Mouse (Mus musculus): ENCODE measurements around the gene 2310061I04Rik. TPM values are rescaled to one million over a fixed set of nuclear protein-coding genes. Genes with fewer than 3 reads are reported as not detected.
A peak's percentile ranks its signal among the peaks of the same experiment; 100 is the strongest.

2310061I04Rik gene
- polyA plus RNA-seq, 1 experiment from 2014 or later, result 55.3 TPM

DNA sequence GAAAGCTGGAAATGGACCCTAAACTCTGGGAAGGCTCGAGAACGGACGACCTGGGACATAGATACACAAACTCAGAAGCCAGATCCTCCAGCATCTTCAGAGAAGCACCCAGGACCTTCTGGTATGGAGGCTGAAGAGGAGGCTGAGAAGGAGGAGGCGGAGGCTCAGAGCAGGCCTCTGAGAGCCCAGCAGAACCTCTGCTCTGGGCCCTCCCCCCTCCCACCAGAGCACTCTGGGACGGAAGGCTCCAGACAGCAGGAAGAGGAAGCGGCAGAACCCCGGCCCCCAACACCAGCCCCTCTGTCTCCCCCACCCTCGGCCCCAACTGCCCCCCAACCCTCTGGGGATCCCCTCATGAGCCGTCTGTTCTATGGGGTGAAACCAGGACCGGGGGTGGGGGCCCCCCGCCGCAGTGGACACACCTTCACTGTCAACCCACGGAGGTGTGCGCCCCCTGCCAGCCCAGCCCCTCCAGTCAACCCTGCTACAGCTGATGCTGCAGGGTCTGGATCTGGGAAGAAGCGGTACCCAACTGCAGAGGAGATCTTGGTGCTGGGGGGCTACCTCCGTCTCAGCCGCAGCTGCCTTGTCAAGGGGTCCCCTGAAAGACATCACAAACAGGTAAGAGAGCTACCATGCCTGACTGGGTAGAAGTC, 28.9 kb downstream of the 2310061I04Rik start:
- peak overlapping the region; percentile 99 for H3K4me2 ChIP-seq (replicated peaks)
- H3K4me3 ChIP-seq (replicated peaks; ENCODE audit: low read length), result peak overlapping the region; percentile 75
- H3K9me3 ChIP-seq (ENCODE audit: control insufficient read depth, low read length), result no peaks in the 10 kb centered on the region
- peaks cover 65% of the 10 kb centered on the region for H3K4me1 ChIP-seq (replicated peaks; ENCODE audit: control insufficient read depth, insufficient read depth, low read length)
- WGBS, result 36% methylated on average over 17 of the region's 17 CpGs
- H3K27me3 ChIP-seq (ENCODE audit: control insufficient read depth, insufficient read depth, low read length), result no peaks in the 10 kb centered on the region
- peak overlapping the region; percentile 98 for H3K27ac ChIP-seq
- H3K9ac ChIP-seq, result peak overlapping the region; percentile 95
- no peak for DNase-seq (ENCODE audit: low spot score)
- ATAC-seq (ENCODE audit: low FRiP score), result no peak
- peaks cover 15% of the 10 kb centered on the region for H3K36me3 ChIP-seq (replicated peaks; ENCODE audit: control insufficient read depth, insufficient read depth)

DNA sequence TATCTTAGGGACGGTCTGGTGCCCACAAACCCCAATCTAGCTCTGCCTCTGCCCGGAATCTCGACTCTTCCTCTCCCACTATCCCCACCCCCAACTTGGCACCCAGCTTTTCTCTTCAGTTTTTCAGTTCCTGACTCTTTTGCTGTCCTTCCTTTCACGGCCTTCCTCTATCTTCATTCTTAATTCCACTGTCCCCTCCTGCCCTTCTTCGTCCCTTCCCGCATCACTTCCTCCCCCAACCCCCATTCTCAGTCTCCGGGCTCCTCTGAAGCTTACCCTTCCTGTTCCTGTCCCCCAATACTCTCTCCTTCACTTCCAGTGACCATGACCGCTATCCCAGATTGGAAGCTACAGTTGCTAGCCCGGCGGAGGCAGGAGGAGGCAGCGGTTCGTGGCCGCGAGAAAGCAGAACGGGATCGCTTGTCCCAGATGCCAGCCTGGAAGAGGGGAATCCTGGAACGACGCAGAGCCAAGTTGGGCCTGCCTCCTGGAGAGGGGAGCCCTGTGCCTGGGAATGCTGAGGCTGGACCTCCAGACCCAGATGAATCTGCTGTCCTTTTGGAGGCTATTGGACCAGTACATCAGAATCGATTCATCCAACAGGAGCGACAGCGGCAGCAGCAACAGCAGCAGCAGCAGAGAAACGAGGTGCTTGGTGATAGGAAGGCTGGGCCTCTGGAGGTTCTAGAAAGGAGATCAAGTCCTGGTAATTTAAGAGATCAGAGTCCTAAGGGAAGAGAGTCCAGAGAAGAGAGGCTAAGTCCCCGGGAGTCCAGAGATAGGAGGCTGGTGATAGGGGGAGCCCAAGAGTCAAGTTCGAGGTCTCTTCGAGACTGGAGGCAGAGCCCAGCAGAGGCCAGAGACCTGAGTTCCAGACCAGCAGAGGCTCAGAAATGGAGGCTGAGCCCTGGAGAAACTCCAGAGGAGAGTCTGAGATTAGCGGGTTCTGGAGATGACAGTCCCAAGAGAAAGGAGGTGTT, 30.0 kb downstream of the 2310061I04Rik start:
- peak; percentile 29 for DNase-seq (ENCODE audit: low spot score)
- H3K4me1 ChIP-seq (replicated peaks; ENCODE audit: control insufficient read depth, insufficient read depth, low read length), result peaks cover 55% of the 10 kb centered on the region
- no peak for ATAC-seq (ENCODE audit: low FRiP score)

DNA sequence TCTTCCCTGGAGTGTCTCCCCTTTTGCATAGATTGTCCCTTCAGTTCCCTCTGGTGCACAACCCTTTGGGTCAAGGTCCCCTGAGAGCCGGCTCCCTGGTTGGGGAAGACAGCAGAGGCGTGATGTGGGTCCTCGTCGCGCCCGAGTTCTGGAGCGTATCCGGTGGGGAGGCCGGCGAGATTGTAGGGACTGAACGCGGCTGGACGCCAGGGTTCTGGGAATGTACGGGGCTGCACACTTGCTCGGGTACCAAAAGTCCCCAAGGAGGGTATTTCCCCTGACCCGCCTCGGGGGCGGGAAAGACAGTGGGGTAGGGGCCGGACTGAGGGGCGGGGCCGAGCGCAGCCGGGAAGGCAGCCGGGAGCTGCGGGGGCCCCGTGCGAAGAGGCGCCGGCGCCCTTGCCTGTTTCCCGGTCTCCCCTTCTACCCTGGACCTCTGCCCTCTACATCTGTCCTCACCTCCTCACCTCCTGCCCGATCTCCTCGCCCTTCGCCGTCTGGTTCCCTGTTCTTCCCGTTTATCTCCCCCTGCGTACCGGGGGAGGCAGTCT, 30.9 kb downstream of the 2310061I04Rik start:
- Histone ChIP-seq H3K36me3 (replicated peaks; ENCODE audit: control insufficient read depth, insufficient read depth) (peaks cover 7% of the 10 kb centered on the region; the same call in 1 of the 2 replicates), H3K27ac (peak overlapping the region; percentile 98), H3K4me1 (replicated peaks; ENCODE audit: control insufficient read depth, insufficient read depth, low read length) (peaks cover 57% of the 10 kb centered on the region), H3K9ac (peak overlapping the region; percentile 95), H3K27me3 (ENCODE audit: control insufficient read depth, insufficient read depth, low read length) (no peaks in the 10 kb centered on the region), H3K4me3 (replicated peaks; ENCODE audit: low read length) (peak overlapping the region; percentile 75), H3K9me3 (ENCODE audit: control insufficient read depth, low read length) (no peaks in the 10 kb centered on the region), H3K4me2 (replicated peaks) (peak overlapping the region; percentile 99)
- ATAC-seq (ENCODE audit: low FRiP score) (peak; percentile 28; the same call in 1 of the 2 replicates), DNase-seq (ENCODE audit: low spot score) (peak; percentile 46)
- WGBS, result 0% methylated on average over 33 of the region's 38 CpGs

More for the DNA sequence above, 30.0 kb downstream of the 2310061I04Rik start:
- Histone ChIP-seq H3K27ac (peak overlapping the region; percentile 98), H3K4me2 (replicated peaks) (peak overlapping the region; percentile 99), H3K9me3 (ENCODE audit: control insufficient read depth, low read length) (no peaks in the 10 kb centered on the region), H3K4me3 (replicated peaks; ENCODE audit: low read length) (peak overlapping the region; percentile 75), H3K9ac (peak overlapping the region; percentile 95), H3K27me3 (ENCODE audit: control insufficient read depth, insufficient read depth, low read length) (no peaks in the 10 kb centered on the region), H3K36me3 (replicated peaks; ENCODE audit: control insufficient read depth, insufficient read depth) (peaks cover 7% of the 10 kb centered on the region; the same call in 1 of the 2 replicates)
- WGBS, result 6% methylated on average over 26 of the region's 26 CpGs

DNA sequence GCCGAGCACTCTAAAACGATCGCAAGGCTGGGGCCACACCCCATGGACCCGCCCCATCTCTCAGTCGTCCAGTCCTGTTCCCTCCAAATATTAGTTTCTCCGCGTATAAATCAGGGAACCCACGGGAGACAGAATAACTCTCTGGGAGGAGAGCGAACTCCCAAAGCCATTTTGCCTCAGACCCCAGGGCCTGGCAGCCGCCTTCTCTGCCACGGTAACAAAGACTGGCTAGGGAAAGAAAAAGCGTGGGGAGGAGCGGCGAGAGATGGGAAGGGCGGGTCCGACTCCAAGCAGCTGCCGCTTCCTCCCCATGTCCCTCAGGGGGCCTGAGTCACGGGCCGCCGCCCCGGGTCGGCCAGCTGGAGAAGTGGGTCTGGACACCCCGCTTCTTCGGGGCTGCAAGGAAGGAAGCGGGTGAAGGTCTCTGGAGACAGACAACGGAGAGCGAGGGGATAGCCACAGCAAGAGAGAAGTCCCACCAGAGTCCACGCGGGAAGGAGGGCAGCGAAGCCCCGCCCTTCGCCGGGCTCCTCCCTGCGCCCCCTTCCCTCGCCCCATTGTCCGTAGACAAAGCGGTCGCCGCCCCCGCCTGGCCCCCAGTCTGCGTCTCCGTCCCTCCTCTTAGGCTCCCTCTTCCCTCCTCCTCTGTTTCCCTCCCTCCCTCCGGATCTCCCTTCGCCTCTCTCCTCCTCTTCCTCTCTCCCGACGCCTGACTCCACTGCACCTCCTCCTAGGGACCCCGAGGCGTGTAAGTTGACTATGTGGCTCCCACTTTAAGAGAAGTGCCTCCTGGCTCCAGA, 31.6 kb downstream of the 2310061I04Rik start, which contains the start of gene Ppp1r18:
Gene Ppp1r18, plus strand, starts transcription at position 113 of the 800 bp plus-strand sequence.
- WGBS, result under 1% methylated on average over 46 of the region's 48 CpGs
- DNase-seq (ENCODE audit: low spot score), result peak; percentile 74
- Histone ChIP-seq H3K36me3 (replicated peaks; ENCODE audit: control insufficient read depth, insufficient read depth) (0 out of 2 replicates have a peak, but pooled peaks cover 7% of the 10 kb centered on the region), H3K4me1 (replicated peaks; ENCODE audit: control insufficient read depth, insufficient read depth, low read length) (peaks cover 52% of the 10 kb centered on the region), H3K9ac (peak within 1 kb of the TSS; percentile 95), H3K9me3 (ENCODE audit: control insufficient read depth, low read length) (no peaks in the 10 kb centered on the region), H3K4me3 (replicated peaks; ENCODE audit: low read length) (peak within 1 kb of the TSS; percentile 75), H3K4me2 (replicated peaks) (peak within 1 kb of the TSS; percentile 99), H3K27me3 (ENCODE audit: control insufficient read depth, insufficient read depth, low read length) (no peaks in the 10 kb centered on the region), H3K27ac (peak within 1 kb of the TSS; percentile 98)
- peak; percentile 76 for ATAC-seq (ENCODE audit: low FRiP score)

DNA sequence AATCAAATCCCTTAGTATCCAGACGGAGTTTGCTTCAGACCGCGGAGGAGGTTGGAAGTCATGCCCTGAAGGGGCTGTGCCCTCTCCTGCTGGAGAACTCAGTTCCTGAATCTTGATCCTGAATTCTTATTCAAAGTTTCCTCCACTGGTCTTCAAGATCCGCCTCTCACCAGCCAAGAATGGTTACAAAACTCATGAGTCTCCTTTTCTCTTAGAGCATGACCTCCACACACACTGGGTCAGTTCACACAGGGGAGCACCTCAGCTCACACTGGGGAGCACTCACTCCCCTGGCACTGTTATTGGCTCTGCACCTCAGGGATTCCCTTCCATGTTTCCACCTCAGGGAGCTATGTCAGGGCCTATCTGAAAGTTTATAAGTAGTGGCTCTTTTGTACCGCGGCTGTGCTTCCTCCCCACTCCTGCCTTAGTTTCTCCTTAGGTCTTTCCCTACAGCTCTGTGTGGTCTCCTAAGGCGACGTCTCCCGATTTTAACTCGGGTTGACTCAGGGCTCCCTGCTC, 32.3 kb downstream of the 2310061I04Rik start:
- Histone ChIP-seq H3K4me1 (replicated peaks; ENCODE audit: control insufficient read depth, insufficient read depth, low read length) (peaks cover 47% of the 10 kb centered on the region), H3K27ac (peak overlapping the region; percentile 98), H3K9me3 (ENCODE audit: control insufficient read depth, low read length) (no peaks in the 10 kb centered on the region), H3K9ac (peak overlapping the region; percentile 95), H3K4me3 (replicated peaks; ENCODE audit: low read length) (peak overlapping the region; percentile 75), H3K27me3 (ENCODE audit: control insufficient read depth, insufficient read depth, low read length) (no peaks in the 10 kb centered on the region), H3K36me3 (replicated peaks; ENCODE audit: control insufficient read depth, insufficient read depth) (0 out of 2 replicates have a peak, but pooled peaks cover 7% of the 10 kb centered on the region), H3K4me2 (replicated peaks) (peak overlapping the region; percentile 99)
- 23% methylated on average over 10 of the region's 10 CpGs for WGBS
- DNase-seq (ENCODE audit: low spot score) (no peak), ATAC-seq (ENCODE audit: low FRiP score) (no peak)

DNA sequence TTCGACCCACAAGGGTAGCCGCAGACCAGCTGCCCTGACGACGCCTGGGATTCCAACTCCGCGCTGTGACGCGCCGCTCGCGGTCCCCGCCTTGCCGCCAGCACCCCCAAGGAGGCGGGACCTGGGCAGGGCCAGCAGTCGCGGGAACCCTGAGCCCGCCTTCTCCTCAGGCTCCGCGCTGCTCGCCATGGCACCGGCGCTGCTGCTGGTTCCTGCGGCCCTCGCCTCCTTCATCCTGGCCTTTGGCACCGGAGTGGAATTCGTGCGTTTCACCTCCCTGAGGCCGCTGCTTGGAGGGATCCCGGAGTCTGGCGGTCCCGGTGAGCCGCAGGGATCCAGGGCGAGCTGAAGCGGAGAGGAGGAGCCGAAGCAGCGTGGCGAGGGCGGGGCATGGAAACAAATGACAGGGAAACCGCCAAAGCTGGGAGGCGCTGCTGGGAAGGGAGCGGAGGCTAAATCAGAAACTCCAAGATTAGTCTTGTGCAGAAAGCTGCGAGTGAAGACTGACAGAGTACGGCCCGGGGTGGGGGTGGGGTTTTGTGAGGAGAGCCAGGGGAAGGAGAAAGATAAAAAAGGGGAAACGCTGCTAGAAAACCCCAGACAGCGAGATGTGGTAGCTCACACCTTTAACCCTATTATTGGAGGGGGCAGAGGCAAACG, 35.9 kb downstream of the 2310061I04Rik start, which contains the start of gene Nrm:
Gene Nrm, plus strand, starts transcription at position 121 of the 660 bp plus-strand sequence.
- Histone ChIP-seq H3K4me2 (replicated peaks) (peak within 1 kb of the TSS; percentile 55), H3K9ac (peak within 1 kb of the TSS; percentile 82), H3K4me3 (replicated peaks; ENCODE audit: low read length) (peak within 1 kb of the TSS; percentile 72), H3K27me3 (ENCODE audit: control insufficient read depth, insufficient read depth, low read length) (no peaks in the 10 kb centered on the region), H3K27ac (peak within 1 kb of the TSS; percentile 96), H3K4me1 (replicated peaks; ENCODE audit: control insufficient read depth, insufficient read depth, low read length) (peaks cover 20% of the 10 kb centered on the region), H3K36me3 (replicated peaks; ENCODE audit: control insufficient read depth, insufficient read depth) (peaks cover 25% of the 10 kb centered on the region), H3K9me3 (ENCODE audit: control insufficient read depth, low read length) (no peaks in the 10 kb centered on the region)
- WGBS, result under 1% methylated on average over 47 of the region's 47 CpGs
- peak; percentile 89 for ATAC-seq (ENCODE audit: low FRiP score)
- DNase-seq (ENCODE audit: low spot score), result peak; percentile 84

DNA sequence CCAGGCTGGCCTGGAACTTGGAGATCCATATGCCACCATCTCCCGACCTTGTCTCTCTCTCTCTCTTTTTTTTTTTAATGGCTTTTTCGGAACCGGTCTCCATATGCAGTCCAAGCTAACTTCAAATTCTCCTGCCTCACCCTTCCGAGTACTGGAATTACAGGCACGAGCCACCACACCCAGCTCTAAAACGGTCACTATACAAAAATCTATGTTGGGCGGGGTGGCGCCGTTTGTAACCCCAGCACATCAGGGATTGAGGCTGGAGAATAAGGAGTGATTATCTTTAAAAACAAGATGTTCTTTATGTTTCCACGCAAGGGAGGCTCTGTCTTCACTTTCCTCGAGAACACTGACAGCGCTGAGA, 36.4 kb downstream of the 2310061I04Rik start:
- no peak for DNase-seq (ENCODE audit: low spot score)
- 8% methylated on average over 12 of the region's 12 CpGs for WGBS

DNA sequence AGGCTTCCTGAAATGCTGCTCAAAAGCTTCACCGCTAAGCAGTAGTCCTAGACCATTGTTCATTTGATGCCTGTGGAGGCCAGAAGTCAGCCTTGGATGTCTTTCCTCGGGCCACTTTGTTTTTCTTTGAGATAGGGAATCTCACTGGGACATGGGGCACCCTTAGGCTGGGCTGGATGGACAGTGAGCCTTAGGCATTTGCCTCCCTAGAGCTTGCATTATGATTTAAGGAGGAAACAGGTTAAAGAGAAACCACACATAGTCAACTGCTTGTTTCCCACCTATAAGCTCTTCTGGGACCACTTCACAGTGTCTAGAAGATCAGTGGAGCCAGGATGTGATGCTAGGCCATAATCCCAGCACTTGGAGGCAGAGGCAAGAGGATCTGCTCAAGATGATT, 37.4 kb downstream of the 2310061I04Rik start:
- H3K4me3 ChIP-seq (replicated peaks; ENCODE audit: low read length), result no peak overlapping the region
- peaks cover 15% of the 10 kb centered on the region for H3K4me1 ChIP-seq (replicated peaks; ENCODE audit: control insufficient read depth, insufficient read depth, low read length)
- H3K9me3 ChIP-seq (ENCODE audit: control insufficient read depth, low read length), result no peaks in the 10 kb centered on the region
- DNase-seq (ENCODE audit: low spot score) (no peak), ATAC-seq (ENCODE audit: low FRiP score) (no peak)
- H3K9ac ChIP-seq, result no peak overlapping the region
- no peak overlapping the region for H3K4me2 ChIP-seq (replicated peaks)
- no peaks in the 10 kb centered on the region for H3K27me3 ChIP-seq (ENCODE audit: control insufficient read depth, insufficient read depth, low read length)
- H3K27ac ChIP-seq, result no peak overlapping the region
- WGBS, result 69% methylated on average over 2 of the region's 2 CpGs
- H3K36me3 ChIP-seq (replicated peaks; ENCODE audit: control insufficient read depth, insufficient read depth), result peaks cover 28% of the 10 kb centered on the region

More for the DNA sequence above, 36.4 kb downstream of the 2310061I04Rik start:
- H3K9me3 ChIP-seq (ENCODE audit: control insufficient read depth, low read length), result no peaks in the 10 kb centered on the region
- H3K4me3 ChIP-seq (replicated peaks; ENCODE audit: low read length), result peak overlapping the region; percentile 72
- H3K4me1 ChIP-seq (replicated peaks; ENCODE audit: control insufficient read depth, insufficient read depth, low read length), result peaks cover 20% of the 10 kb centered on the region
- ATAC-seq (ENCODE audit: low FRiP score), result peak; percentile 9; the same call in 1 of the 2 replicates
- H3K4me2 ChIP-seq (replicated peaks), result peak overlapping the region; percentile 55
- peak overlapping the region; percentile 82 for H3K9ac ChIP-seq
- peak overlapping the region; percentile 96 for H3K27ac ChIP-seq
- H3K36me3 ChIP-seq (replicated peaks; ENCODE audit: control insufficient read depth, insufficient read depth), result peaks cover 25% of the 10 kb centered on the region
- H3K27me3 ChIP-seq (ENCODE audit: control insufficient read depth, insufficient read depth, low read length), result no peaks in the 10 kb centered on the region

Measured in hindbrain, embryonic 14.5 days (tissue).